Mouse (Mus musculus) intestine, embryonic 15.5 days (tissue): ENCODE measurements around the gene Cog5. TPM values are rescaled to one million over a fixed set of nuclear protein-coding genes. Genes with fewer than 3 reads are reported as not detected.

ENCODE experiments used
- ATAC-seq: fragments of 200-750 bp; cut with Nextera tagmentation; 2 replicates; pipeline ENCODE4 v1.8.0; 2017; ENCODE audit warnings: moderate TSS enrichment, moderate library complexity
- H3K27ac ChIP-seq: fragments of 300-500 bp; sonication (generic); 2 replicates; pipeline ENCODE4 v1.5.1; 2015; ENCODE audit warnings: mild to moderate bottlenecking, inconsistent platforms
- H3K27me3 ChIP-seq: fragments of 300-500 bp; sonication (generic); replicated peaks from 2 replicates; pipeline ENCODE4 v1.6.1; 2015; ENCODE audit warnings: inconsistent platforms
- H3K36me3 ChIP-seq: fragments of 300-500 bp; sonication (generic); 2 replicates; pipeline ENCODE4 v1.6.1; 2015; ENCODE audit warnings: inconsistent platforms
- H3K4me1 ChIP-seq: fragments of 300-500 bp; sonication (generic); replicated peaks from 2 replicates; pipeline ENCODE4 v1.6.1; 2015; ENCODE audit warnings: inconsistent platforms
- H3K4me2 ChIP-seq: fragments of 300-500 bp; sonication (generic); replicated peaks from 2 replicates; pipeline ENCODE4 v1.6.1; 2015; ENCODE audit warnings: mild to moderate bottlenecking, inconsistent platforms
- H3K4me3 ChIP-seq: fragments of 300-500 bp; sonication (generic); replicated peaks from 2 replicates; pipeline ENCODE4 v1.5.1; 2015; ENCODE audit warnings: inconsistent platforms
- H3K9ac ChIP-seq: fragments of 300-500 bp; sonication (generic); 2 replicates; pipeline ENCODE4 v1.6.1; 2015; ENCODE audit warnings: inconsistent platforms
- H3K9me3 ChIP-seq: fragments of 300-500 bp; sonication (generic); 2 replicates; pipeline ENCODE4 v1.6.1; 2016; ENCODE audit warnings: inconsistent platforms
- WGBS: fragments of 180-500 bp; shearing (Covaris S2); methylation state at CpG from one replicate; pipeline ENCODE4 v1.1.7; 2015; 5-methylcytosine and 5-hydroxymethylcytosine counted together
- polyA plus RNA-seq: library from polyadenylated mRNA; unstranded; fragments of >200 nt; fragmentation: Nextera tagmentation; extraction: Ambion mirVana; gene quantifications from 2 replicates; pipeline ENCODE4 v1.2.1, GENCODE M21; 2015

Gene Cog5
- polyA plus RNA-seq, 1 experiment from 2014 or later: 29.2 TPM

- Histone ChIP-seq H3K27me3 (no peaks in the 10 kb centered on the region), H3K9ac (no peak overlapping the region), H3K27ac (no peak overlapping the region), H3K4me1 (no peaks in the 10 kb centered on the region), H3K4me3 (no peak overlapping the region), H3K9me3 (no peaks in the 10 kb centered on the region), H3K4me2 (no peak overlapping the region), H3K36me3 (no peaks in the 10 kb centered on the region)
- ATAC-seq: no peak
Observed at GRCm38 (mm10) chr12:31838521-31838920, 183.9 kb downstream of the Cog5 start.

GRCm38 (mm10) chr12:31839249-31839648, 184.6 kb downstream of the Cog5 start:
- Histone ChIP-seq H3K4me2 (no peak overlapping the region), H3K9me3 (no peaks in the 10 kb centered on the region), H3K27ac (no peak overlapping the region), H3K4me1 (no peaks in the 10 kb centered on the region), H3K4me3 (no peak overlapping the region), H3K9ac (no peak overlapping the region), H3K36me3 (no peaks in the 10 kb centered on the region), H3K27me3 (no peaks in the 10 kb centered on the region)
- no peak for ATAC-seq

DNA sequence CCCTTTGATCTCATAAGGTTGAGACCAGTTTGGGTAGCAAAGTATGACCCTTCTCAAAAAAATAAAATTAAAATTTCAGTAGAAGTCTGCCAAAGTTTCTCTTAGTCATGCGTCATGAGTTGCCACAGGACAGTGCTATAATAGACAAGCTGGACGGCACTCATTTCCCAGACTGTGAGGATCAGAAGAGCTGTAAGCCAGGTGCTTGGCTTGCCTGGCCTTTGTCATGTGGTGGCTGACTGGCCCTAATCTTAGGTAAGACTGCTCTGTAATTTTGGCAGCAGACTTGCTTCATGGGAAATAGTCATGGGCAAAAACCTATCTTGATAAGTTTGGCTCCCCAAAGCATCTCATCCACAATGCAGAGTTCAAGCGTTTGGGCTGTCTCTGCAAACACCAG, 191.4 kb downstream of the Cog5 start:
- Histone ChIP-seq H3K4me1 (no peaks in the 10 kb centered on the region), H3K4me2 (no peak overlapping the region), H3K4me3 (no peak overlapping the region), H3K9me3 (no peaks in the 10 kb centered on the region), H3K9ac (no peak overlapping the region), H3K36me3 (no peaks in the 10 kb centered on the region), H3K27me3 (no peaks in the 10 kb centered on the region), H3K27ac (no peak overlapping the region)
- ATAC-seq: no peak
- WGBS: 91% methylated on average over 3 of the region's 3 CpGs

DNA sequence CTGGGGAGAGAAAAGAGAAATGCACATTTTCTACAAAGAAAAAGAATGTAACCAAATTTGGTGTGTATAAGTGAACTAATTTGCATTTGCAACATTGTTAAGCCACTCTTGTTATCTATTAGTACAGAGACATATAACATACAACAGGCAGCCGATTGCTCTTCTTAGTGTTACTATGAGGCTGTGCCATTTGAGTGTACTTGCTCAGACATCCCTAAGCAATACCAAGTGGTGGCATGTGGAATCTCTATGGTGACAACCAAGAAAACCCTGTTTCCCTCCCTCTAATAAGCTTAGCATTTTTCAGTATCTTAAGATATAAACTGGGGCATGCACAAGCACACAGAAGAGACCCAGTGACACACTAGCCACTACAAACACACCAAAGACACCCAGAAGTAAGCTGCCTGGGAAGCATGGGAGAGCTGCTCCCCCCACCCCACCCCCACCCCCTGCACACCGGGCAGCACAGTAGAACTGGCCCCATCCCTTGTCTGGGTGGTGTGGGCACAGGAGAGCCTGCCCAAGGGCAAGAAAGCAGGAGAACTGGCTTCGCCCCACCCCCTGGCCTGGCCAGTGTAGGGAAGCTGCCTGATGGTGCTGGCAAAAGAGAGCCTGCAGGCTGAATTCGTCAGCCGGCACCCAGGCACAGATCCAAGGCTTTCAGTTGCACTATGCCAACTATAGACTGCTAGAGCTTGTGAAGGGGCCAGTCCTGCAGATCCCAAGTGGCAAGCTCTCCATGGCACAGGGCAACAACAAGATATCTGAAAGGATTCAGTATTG, 194.2 kb downstream of the Cog5 start:
- H3K4me2 ChIP-seq: no peak overlapping the region
- ATAC-seq: no peak
- no peaks in the 10 kb centered on the region for H3K4me1 ChIP-seq
- no peak overlapping the region for H3K4me3 ChIP-seq
- WGBS: 88% methylated on average over 5 of the region's 5 CpGs
- no peak overlapping the region for H3K27ac ChIP-seq
- no peaks in the 10 kb centered on the region for H3K9me3 ChIP-seq
- no peaks in the 10 kb centered on the region for H3K36me3 ChIP-seq
- H3K27me3 ChIP-seq: no peaks in the 10 kb centered on the region
- no peak overlapping the region for H3K9ac ChIP-seq

DNA sequence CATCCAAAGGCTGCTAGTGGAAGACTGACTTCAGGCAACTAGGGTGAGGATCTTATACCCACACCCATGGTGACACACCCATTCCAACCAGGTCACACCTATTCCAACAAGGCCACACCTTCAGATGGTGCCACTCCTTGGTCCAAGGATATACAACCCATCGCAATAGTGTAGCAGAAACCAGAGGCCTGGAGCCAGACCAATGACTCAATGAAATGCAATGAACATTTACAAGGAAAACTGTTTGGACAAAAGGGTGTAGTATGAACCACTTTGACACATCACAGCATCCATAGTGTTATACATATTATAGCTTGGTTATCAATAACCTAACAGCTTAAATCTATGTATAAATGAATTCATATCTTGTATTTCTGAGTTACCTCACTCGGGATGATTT, 194.9 kb downstream of the Cog5 start:
- Histone ChIP-seq H3K27me3 (no peaks in the 10 kb centered on the region), H3K4me3 (no peak overlapping the region), H3K4me1 (no peaks in the 10 kb centered on the region), H3K4me2 (no peak overlapping the region), H3K27ac (no peak overlapping the region), H3K9me3 (no peaks in the 10 kb centered on the region), H3K36me3 (no peaks in the 10 kb centered on the region), H3K9ac (no peak overlapping the region)
- 93% methylated on average over 2 of the region's 2 CpGs for WGBS
- ATAC-seq: no peak

GRCm38 (mm10) chr12:31854039-31854438, 199.4 kb downstream of the Cog5 start:
- Histone ChIP-seq H3K36me3 (no peaks in the 10 kb centered on the region), H3K9me3 (no peaks in the 10 kb centered on the region), H3K4me2 (no peak overlapping the region), H3K4me3 (no peak overlapping the region), H3K4me1 (no peaks in the 10 kb centered on the region), H3K9ac (no peak overlapping the region), H3K27me3 (no peaks in the 10 kb centered on the region), H3K27ac (no peak overlapping the region)
- no peak for ATAC-seq
- 40% methylated on average over 3 of the region's 3 CpGs for WGBS

DNA sequence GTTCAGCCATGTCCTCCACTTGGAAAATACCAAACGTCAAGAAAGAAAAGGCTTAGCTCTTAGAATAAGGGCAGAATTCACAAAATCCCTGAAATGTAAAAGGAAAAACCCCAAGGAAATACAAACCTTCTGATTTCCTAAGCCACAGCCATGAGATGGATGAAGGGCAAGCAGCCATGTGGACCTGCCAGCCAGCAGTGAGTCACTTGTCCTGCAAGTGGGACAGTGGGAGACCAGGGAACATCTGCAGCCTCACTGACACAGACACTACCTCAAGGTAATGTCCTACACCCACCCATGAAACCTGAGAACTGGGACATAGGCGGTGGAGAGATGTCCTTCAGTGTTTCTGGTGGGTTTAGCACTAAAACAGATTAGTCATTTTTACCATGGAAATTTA, 200.1 kb downstream of the Cog5 start:
- no peak for ATAC-seq
- 81% methylated on average over 2 of the region's 2 CpGs for WGBS
- Histone ChIP-seq H3K27me3 (no peaks in the 10 kb centered on the region), H3K9ac (no peak overlapping the region), H3K4me2 (no peak overlapping the region), H3K9me3 (no peaks in the 10 kb centered on the region), H3K4me3 (no peak overlapping the region), H3K36me3 (no peaks in the 10 kb centered on the region), H3K4me1 (no peaks in the 10 kb centered on the region), H3K27ac (no peak overlapping the region)

GRCm38 (mm10) chr12:31857784-31858183, 203.1 kb downstream of the Cog5 start:
- no peak for ATAC-seq
- no peak overlapping the region for H3K9ac ChIP-seq
- no peaks in the 10 kb centered on the region for H3K27me3 ChIP-seq
- H3K4me2 ChIP-seq: no peak overlapping the region
- no peak overlapping the region for H3K27ac ChIP-seq
- no peaks in the 10 kb centered on the region for H3K36me3 ChIP-seq
- WGBS: 88% methylated on average over 7 of the region's 7 CpGs
- no peak overlapping the region for H3K4me3 ChIP-seq
- no peaks in the 10 kb centered on the region for H3K9me3 ChIP-seq
- H3K4me1 ChIP-seq: no peaks in the 10 kb centered on the region

DNA sequence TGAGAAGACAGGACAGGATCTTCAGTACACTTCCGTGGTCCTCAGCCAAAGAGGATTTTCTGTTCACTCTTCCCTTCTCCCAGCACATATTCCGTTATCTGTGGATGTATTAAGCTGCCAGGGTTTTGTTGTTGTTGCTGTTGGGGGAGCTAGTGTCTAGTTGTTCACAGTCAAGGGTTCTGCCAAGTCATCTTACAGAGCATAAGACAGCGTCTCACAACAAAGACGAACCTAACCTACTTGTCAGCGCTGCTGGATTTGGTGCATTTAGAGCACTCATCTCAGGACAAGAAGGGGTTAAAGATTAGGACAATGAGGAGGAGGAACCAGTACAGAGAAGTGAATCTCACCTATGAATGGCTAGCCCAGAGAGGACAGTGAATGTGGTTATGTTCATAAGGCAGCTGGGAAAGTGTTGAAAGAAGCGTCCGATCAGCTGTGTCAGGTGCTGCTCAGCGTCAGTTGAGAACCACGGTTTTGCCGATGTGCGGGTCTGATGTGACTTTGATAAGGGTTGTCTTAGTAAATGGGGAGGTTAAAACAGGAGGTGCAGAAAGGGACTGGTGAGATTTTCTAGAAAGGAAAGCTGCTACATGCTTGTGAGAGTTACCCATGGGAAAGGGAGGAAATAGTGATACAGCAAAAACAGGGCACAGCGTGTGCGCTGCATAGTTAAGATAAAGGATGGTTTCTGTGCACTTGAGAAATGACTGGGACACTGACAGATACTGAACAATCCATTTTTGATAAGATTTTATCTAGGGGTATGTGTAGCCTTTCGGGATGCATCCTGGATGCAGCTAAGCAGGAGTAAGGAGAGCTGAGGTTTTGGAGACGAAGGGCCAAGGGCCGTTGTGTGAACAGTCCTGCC, 208.2 kb downstream of the Cog5 start:
- no peak overlapping the region for H3K9ac ChIP-seq
- ATAC-seq: no peak
- H3K27ac ChIP-seq: no peak overlapping the region
- H3K36me3 ChIP-seq: no peaks in the 10 kb centered on the region
- no peaks in the 10 kb centered on the region for H3K27me3 ChIP-seq
- H3K4me1 ChIP-seq: no peaks in the 10 kb centered on the region
- no peaks in the 10 kb centered on the region for H3K9me3 ChIP-seq
- H3K4me2 ChIP-seq: no peak overlapping the region
- no peak overlapping the region for H3K4me3 ChIP-seq
- 84% methylated on average over 16 of the region's 16 CpGs for WGBS

DNA sequence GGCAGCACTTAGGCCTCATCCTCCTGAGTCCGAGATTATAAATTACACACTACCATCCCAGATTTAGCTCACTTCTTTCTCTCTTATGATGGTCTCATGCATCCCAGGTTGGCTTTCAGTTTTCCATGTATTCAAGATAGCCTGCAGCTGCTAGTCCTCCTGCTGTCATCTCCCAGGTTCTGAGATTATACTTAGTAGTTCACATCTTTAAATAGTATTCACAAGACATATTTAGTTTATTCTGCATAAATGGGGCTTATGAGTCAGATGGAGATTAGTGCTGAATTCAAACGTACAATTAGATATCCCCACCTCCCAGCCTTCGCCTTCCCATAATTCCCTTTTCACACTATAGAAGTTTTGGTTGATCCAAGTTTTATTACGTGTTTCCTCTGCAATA, 222.1 kb downstream of the Cog5 start:
- Histone ChIP-seq H3K9me3 (no peaks in the 10 kb centered on the region), H3K27me3 (no peaks in the 10 kb centered on the region), H3K4me1 (no peaks in the 10 kb centered on the region), H3K36me3 (no peaks in the 10 kb centered on the region), H3K4me2 (no peak overlapping the region), H3K9ac (no peak overlapping the region), H3K4me3 (no peak overlapping the region), H3K27ac (no peak overlapping the region)
- no peak for ATAC-seq
- 83% methylated on average over 4 of the region's 4 CpGs for WGBS

DNA sequence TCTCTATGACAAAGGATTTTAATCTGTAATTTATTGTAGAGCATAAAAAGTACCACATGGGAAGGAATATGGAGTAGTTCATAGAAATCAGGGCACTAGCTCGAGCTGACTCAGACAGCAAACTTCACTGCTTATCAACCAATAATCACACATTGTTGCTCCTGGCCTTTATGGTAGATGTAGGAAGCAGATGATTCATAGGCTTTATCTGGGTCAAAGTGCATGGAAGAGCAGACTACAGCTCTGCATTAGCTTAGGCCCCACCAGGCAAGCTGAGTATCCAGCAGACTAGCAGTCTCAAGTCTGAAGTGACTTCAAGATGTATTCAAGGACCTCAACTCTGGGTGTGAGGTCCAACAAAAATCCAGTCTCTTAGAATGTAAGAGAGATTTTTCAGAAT, 228.1 kb downstream of the Cog5 start:
- no peak overlapping the region for H3K27ac ChIP-seq

GRCm38 (mm10) chr12:31884365-31884764, 229.7 kb downstream of the Cog5 start:
- ATAC-seq: no peak
- no peak overlapping the region for H3K4me3 ChIP-seq
- WGBS: 84% methylated on average over 4 of the region's 4 CpGs
- H3K4me2 ChIP-seq: no peak overlapping the region
- H3K36me3 ChIP-seq: no peaks in the 10 kb centered on the region
- H3K27ac ChIP-seq: no peak overlapping the region
- no peak overlapping the region for H3K9ac ChIP-seq
- no peaks in the 10 kb centered on the region for H3K9me3 ChIP-seq
- no peaks in the 10 kb centered on the region for H3K27me3 ChIP-seq
- H3K4me1 ChIP-seq: no peaks in the 10 kb centered on the region

More for the DNA sequence above, 228.1 kb downstream of the Cog5 start:
- Histone ChIP-seq H3K4me3 (no peak overlapping the region), H3K9ac (no peak overlapping the region), H3K4me1 (no peaks in the 10 kb centered on the region), H3K36me3 (no peaks in the 10 kb centered on the region), H3K27me3 (no peaks in the 10 kb centered on the region), H3K9me3 (no peaks in the 10 kb centered on the region), H3K4me2 (no peak overlapping the region)
- WGBS: 29% methylated on average over 1 of the region's 1 CpGs
- peak; percentile 97 for ATAC-seq

GRCm38 (mm10) chr12:31885084-31885483, 230.4 kb downstream of the Cog5 start:
- Histone ChIP-seq H3K9me3 (no peaks in the 10 kb centered on the region), H3K27ac (no peak overlapping the region), H3K36me3 (no peaks in the 10 kb centered on the region), H3K9ac (no peak overlapping the region), H3K4me3 (no peak overlapping the region), H3K27me3 (no peaks in the 10 kb centered on the region), H3K4me1 (no peaks in the 10 kb centered on the region), H3K4me2 (no peak overlapping the region)
- ATAC-seq: no peak
- 78% methylated on average over 4 of the region's 4 CpGs for WGBS
